Mouse (Mus musculus) layer of hippocampus, adult 18-20 months (tissue): Measurements from ENCODE around the gene Lsm10. TPM values are rescaled to one million over a fixed set of nuclear protein-coding genes. Genes with fewer than 3 reads are reported as not detected.

ENCODE experiments used
- DNase-seq, 2 experiments: peaks; one replicate each; pipeline ENCODE4 v3.0.0; 2022; ENCODE audit warnings: low spot score in 2 of 2
- long read RNA-seq: library from polyadenylated mRNA; stranded (forward); transcript quantifications from one replicate; pipeline ENCODE4 v2.0.0, GENCODE M21; 2021
- total RNA-seq, 2 experiments: library from RNA; stranded (reverse); gene quantifications; 2 replicates each; pipeline ENCODE4 v1.2.3; 2021

Lsm10 gene
- 10 to 100 TPM; 12.7 to 15.6 TPM for total RNA-seq
- long read RNA-seq, transcript Lsm10-201 (2 exons, 943 nt): major isoform, 14 of 17 reads
- long read RNA-seq, partial matches to known transcripts: 0 of 17 reads
- long read RNA-seq, other reads (novel, unspliced or antisense): 1 of 17 reads

DNA sequence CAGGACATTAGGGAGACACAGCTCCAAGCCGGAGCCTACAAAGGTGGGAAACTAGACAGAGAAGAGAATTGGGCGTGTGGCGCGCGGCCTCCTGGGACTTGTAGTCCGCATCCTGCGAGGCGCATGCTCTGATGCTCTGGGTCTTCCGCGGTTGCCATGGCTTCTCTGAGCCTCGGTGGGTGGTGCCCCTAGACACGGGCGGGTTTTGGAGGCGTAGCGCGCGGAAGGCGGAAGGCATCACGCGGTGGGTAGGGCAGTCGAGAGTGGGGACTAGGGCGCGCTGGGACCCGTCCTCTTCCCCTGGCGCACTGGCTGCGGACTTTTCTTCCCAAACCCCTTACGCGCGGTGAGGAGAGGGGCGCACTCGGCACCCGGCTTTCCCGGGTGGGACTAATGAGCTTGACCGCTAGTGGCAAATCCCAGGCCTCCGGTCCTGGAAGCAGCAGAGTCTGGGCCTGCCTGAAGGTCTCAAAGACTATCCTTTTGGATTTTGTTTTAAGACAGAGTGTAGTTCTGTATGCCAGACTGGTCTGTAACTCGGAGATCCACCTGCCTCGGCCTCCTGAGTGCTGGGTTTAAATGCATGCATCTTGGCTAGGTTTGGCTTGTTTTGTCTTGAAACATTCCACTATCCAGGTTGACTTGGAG is at the start of gene Lsm10:
Lsm10 (plus strand) TSS at position 160 of the 648 bp plus-strand sequence.
- DNase-seq: peak; percentile 97 to 98

DNA sequence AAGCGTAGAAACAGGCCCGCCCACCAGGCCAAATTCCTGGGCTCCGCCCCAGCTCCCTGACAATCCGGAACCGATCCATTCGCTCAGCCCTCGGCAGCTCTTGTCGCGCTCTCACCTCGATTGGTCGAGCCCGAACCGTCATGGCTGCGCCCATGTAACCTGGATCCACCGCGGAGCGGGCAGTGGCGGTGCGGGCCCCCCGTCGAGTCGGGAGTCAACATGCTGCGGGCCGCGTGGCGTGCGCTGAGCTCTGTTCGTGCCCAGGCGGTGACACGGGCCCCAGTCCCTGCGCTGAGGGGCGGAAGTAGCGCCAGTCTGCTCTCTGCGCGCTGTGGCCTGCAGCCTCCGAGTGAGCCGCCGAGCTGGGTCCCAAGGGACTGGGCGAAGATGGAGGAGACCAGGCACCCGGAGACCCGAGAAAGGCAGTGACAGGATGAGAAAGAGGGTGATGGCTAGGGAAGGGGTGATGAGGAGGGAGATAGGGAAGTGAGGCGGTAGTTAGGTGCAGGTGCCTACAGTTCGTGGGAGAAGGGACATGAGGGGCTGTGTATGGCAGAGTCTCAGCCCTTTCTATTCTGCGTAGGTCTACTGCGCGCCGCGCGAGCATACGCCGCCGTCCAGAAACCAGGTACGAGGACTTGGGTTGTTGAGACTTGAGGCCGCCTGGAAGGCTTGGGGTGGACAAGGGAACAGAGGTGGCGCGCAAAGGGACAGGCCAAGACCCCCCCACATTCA is 49.4 kb upstream of the Lsm10 start, which contains the start of gene Mrps15:
Mrps15 (plus strand) TSS at position 75 of the 735 bp plus-strand sequence.
- DNase-seq: peak; percentile 82 to 89

DNA sequence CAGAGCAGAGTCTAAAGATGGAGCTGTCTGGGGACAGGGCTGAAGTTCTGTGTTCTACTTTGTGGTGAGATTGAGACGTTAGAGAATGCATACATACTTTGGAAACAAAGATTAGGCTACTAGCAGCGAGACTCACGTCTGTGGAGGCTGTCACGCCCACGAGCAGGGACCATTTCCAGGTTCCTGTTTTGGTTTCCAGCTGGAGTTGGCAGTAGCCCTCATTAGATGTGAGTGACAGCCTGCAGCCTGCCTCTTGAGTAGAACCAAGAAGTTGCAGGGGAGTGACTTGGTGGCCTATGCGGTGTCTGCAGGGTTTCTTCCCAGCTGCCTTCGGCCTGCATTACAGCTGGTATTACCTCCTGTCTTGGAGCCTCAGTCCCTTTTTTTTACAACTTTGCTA is 44.8 kb upstream of the Lsm10 start:
- DNase-seq: peak; percentile 79 to 90

DNA sequence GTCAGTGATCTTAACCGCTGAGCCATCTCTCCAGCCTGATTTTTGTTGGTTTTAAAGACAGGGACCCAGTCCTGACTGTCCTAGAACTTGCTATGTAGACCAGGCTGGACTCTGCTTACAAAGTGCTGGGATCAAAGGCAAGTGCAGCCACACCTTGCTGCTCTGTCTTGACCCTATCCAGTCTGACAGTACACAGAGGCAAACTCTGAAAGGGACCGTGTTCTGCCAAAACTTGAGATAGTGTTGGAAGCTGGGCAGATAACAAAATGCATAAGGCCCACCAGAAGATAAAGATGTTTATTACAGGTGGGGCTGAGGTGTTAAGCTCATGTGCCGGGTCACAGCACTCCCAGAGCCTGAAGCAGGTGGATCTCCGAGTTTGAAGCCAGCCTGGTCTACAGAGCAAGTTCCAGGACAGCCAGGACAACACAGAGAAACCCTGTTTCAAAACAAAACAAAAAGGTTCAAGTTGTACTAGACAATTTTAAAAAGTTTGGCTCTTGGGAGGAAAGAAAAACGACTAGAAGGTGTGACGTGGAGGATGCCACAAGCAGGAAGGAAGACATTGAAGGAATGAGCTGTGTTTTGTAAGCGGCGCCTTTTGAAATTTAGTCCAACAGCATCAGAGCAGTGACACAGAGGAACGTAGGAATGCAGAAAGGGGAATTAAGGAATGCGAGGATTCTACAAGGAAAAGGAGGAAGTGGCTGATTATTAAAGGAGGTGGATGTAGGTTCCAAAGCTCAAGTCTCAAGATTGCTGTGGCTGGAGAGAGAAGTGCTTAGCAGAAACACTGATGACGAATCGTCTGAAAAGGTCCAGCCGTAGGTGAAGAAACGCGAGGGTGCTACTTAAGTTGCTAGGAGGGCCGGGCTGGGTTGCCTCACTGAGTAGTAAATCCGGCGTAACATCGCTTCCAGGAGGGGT is 39.0 kb upstream of the Lsm10 start:
- no peak for DNase-seq

DNA sequence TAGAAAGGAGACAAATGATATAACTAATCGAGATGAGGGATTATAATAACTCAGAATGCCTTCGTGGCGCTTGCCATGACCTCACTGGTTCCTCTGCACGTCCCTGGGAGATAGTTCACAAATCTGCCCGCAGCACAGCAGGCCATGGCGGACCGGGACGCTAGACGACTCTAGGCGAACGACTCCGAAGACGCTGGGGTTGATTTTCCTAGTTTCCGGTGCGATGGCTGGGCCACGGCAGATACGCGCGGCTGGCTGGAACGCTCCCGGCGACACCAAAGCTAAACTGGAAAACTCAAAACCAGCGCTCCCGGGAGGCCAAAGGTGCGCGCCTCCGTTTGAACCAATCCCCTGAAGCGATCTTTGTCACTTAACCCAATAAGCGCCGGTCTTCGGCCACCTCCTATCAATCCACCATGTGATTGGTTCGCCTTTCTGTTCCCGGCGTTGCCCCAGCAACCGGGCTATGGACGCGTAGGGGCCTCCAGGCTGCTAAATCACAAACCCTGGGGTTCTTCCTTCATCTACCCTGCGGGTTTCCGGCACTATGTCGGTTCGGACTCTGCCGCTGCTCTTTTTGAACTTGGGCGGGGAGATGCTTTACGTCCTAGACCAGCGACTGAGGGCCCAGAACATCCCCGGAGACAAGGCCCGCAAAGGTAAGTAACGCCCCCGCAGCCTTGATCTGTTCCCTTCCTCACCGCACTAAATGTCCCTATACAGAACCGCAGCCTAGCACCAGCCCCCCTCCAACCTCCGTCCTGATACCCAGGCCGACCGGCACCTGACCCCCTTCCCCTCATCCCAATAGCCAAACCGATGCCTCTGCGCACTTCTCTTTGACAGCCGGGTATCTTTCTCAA is 38.1 kb upstream of the Lsm10 start, which contains the start of gene Oscp1:
Oscp1 (plus strand) TSS at position 432 of the 863 bp plus-strand sequence.
- DNase-seq: peak; percentile 91 to 97

DNA sequence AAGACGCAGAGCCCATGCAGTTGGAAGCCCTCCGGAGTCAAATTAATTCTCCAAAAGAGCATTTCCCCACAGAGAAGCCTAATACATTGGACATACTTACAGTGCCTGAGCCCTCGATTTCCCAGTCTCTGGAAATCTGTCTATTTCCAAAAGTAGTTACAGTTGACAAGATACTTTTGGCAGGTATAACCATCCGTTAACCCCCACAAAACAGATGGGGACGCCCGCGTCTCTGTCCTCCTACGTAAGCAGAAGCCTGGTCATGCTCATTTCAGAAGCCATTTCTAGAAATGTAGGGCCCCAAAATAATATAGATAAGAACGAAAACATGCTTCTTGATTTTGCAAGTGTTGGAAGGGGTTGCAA is 37.4 kb upstream of the Lsm10 start:
- DNase-seq: peak; percentile 78 to 87

DNA sequence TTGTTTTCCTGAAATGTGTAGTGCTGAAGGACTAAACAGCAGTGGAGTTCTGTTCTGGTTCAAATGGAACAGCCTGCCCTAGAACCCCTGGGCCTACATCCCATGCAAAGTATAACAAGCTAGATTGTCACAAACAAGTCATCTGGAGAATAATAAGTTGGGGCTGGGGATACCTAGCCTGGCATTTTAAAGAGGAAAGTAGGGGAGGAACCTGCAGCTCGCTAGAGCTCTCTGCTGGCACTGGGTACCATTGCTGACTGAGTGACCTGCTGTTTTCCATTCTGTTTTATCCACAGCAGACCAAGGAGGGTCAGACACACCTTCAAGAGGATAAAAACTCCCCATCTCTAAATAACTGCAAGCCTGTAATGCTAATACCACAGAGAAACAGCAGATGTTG is 33.6 kb upstream of the Lsm10 start:
- peak; percentile 16 to 37 for DNase-seq

DNA sequence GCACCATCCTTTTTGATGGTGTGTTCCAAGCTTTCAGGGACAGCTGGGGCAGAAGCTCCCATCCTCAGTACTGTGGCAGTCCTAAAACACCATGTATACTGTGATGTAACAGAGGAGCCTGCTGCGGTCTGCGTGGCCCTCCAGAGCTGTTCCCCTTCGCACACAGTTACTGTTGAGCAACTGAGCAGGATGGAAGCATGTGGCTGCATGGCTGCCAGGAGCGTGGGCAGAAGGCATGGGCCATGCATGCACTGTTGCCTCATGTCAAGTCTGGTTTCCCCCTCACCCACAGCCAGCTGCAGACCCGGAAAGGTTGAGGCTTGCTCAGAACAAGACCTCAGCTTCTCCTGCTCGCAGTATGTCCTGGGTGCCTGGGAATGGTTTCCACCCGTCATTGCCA is 31.2 kb upstream of the Lsm10 start:
- DNase-seq: peak; percentile 35 to 73

DNA sequence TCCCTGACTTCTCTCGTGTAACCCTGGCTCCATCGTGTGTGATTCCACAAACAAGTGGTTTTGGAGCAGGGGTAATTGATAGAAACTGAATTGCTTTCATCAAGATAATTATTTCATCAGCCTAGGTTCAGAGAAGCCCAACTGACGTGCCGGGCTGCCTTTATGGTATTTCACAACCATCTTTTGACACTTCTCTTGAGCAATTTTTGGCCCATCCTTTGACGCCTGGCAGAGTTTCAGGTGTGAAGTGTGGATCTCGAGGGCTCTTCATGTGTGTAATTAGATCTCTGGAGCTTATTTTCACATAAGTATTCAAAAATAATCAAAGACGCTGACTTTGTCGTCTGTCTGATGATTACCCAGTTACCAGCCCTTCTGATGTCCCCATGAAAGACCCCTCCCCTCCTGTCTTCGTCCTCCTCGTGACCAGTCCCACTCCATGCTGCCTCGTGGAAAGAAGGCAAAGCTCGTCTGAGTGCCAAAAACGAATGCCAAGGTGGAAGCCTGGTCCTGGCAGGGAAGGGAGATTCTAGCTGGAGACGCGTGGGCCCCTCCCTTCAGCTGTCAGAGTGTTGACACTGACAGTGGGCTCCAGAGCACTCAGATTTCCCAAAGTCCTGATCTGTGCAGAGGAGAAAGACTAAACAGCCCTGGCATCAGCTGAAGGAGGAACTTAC is 28.9 kb upstream of the Lsm10 start:
- DNase-seq: peak in 1 of 2 experiments; percentile 24

DNA sequence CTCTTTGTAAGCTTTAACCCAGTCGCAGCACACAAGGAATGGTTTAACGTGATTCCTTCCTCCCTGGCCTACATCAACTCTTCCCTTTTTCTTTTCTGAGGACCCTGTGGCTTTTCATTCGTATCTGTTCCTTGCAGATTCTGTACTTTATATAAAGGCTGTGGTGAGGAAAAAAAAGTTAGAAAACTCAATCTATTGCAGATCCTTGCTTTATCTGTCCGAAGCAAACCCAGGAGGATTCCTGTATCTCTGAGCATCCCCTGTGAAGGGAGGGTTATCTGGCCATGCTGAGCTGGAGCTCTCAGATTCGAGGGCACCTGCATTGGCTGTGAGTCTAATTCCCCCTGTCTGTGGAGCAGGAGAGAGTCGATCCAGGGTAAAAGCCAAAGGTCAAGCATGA is 27.6 kb upstream of the Lsm10 start:
- no peak for DNase-seq

DNA sequence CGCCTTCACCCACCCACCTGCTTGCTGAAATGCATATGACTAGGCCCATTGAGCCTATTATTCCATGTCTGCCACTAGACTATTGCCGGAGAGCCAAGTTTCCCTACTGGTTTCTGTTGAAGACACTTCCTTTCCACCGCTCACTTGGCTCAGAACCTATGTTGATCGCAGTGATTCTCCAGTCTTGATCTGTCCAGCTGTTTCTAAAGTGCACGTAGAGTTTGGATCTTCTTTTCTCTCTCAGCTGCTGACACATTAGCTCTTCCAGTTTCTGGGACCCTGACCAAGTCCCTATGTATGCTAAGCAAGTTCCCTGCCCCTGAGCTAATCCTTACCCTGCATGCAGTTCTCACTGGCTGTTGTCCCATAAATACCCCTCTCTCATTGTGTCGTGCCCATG is 18.6 kb upstream of the Lsm10 start:
- no peak for DNase-seq

DNA sequence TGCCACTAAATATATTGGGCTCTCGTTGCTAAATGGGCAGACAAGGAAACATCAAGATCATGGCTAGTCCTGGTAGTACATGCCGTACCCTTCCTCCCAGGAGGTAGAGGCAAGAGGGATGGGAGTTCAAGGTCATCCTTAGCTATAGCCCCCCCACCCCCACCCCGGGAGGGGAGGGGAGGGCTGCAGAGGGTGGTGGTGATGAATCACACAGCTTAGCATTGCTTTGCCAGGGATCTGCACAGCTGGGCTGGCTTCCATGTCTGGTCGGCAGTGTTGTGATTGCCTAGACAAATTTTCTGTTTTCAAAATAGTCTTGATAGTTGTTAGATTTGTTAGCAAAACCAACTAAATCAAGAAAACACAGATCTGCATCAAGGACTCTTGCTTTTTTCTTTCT is 17.2 kb upstream of the Lsm10 start:
- DNase-seq: no peak

DNA sequence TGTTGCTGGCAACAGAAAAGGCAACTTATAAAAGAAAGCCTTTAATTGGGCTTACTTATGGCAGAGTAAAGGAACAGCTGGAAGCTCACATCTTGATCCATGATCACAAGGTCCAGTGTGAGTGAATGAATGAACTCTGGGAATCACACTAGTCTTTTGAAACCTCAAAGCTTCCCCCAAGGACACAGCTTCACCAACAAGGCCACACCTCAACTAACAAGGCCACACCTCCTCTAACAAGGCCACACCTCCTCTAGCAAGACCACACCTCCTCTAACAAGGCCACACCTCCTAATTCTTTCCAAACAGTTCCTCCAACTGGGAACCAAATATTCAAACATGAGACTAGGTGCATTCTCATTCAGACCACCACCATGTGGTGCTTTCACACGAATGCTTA is 14.8 kb upstream of the Lsm10 start:
- DNase-seq: no peak

DNA sequence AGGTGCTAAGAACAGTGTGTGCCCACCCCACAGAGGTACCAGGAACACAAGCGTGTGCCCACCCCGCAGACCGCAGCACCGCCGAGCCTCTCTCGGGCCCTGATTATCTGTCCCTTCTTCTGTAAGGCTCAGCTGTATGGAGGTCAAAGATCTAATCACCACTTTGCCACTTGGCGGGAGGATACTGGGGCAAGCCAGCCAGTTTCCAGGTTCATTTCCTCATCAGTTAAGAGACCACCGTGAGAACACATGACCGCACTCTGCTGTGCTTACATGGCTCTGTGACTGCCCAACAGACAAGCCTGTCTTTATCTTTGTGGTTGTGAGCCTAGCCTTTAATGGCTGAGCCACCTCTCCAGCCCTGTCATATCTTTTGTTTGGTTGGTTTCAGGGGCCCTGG is 13.4 kb upstream of the Lsm10 start:
- DNase-seq: no peak

DNA sequence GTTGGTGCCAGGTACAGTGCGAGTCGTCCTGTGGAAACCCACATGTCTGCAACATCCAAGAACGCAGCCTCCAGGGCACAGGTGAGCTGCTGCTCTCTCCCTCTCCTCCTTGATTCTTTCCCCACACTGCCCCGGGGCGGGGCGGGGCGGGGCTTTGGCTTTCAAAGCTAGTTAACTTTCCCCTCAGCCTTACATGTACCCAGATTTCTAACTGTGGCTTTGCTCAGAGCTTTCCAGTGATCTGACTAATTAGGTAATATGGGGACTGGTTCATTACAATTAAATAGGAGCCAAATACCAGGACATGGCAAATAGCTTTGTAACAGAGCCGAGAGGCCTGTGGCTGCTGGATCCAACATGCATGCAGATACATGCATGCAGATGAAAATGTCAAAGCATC is 12.0 kb upstream of the Lsm10 start:
- no peak for DNase-seq

DNA sequence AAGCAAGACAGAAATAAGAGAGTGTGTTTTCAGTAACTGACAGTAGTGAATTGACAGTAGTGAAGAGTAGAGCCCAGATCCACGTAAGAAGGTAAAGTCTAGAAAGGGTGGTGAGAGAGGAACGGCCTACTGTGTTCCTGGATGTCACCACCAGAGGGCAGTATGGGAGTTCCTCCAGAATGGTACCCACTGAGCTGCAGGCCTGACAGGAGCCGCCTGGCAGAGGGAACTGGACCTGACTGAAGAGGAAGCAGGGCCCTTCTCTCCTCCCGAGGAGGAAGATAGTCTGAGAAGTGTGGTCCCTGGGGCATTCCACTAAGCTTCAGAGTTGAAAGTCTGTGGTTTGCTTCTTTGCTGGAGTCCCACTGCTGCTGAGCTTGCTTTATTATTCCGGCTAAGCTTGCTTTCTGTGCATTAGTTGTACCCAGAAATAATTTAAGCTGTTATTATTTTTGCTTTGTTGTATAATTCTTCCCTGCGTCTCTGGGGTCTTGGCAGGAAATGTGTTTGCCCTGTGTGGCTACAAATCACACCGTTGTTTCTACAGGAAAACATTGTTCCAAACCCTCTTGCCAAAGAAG is 10.3 kb upstream of the Lsm10 start:
- DNase-seq: peak; percentile 56 to 84

DNA sequence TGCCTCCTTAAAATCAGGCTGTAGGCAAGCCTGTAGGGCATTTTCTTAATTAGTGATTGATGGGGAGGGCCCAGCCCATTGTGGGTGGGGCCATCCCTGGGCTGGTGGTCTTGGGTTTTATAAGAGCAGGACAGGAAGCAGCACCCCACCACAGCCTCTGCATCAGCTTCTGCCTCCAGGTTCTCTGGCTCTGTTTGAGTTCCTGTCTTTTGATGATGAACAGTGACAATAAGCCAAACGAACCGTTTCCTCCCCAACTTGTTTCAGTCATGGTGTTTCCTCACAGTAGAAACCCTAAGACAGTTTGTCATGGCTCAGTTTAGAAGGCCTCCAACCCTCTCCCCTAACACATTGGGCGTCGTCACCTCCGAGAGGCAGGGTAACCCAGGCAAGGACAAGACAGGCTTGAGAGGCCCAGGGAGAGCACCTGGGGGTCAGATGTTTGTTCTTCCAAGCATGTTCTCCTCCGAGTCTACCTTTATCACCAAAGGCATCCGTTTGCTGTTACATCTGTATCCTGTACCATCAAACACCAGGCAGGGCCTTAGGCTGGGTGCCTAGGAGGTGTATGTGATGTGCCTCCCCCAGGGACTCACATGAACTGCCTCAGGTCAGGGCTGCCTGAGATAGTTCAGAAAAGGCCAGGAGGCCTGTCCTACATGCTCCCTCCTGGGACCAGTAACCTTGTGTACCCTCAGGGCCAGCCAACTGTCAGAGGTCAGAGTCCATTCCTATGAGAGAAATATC is 6.1 kb upstream of the Lsm10 start:
- no peak for DNase-seq

DNA sequence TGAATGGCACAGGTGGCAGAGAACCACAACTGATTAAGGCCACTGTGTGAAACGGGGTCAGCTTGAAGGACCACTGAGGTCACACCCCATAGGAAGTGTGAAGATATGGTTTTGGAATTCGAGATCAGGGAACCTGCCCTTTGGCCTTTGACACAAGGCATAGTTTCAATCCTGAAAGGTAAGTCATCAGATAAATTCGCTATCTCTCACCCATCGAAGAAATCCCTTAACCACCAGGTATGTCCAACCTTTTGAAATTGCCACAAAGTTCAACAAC is 5.6 kb upstream of the Lsm10 start:
- DNase-seq: no peak

DNA sequence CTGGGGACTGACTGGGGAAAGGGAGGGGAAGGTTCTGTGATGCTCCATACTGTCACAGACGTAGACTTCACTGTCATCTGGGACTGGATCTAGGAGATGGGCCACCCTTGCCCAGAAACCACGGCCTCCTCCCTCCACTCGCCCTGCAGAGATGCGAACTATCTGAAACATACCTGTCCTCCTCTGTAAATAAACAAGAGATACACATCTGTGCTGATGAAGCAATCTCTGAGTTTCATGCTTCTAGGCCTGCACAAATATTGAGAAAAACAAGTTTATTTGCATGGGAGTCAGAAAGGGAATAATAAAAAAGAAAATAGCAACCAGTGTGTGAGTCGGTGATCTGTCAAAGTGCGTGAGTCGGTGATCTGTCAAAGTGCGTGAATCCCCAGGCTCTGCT is 4.5 kb upstream of the Lsm10 start:
- DNase-seq: no peak
